Mouse (Mus musculus) cerebellum, adult 2 months (tissue): ENCODE measurements at regions not wholly inside any gene's neighbourhood (a gene's known extent, or its start where the extent isn't known, plus 50 kb on each side); places are given as distances from the start of the nearest gene placed in this dataset.

Experiments used
- CTCF ChIP-seq: fragments of 200-500 bp; IDR thresholded peaks from 2 replicates; pipeline ENCODE4 v1.5.1; 2011; ENCODE audit warnings: low read depth, mild to moderate bottlenecking, control low read depth, low read length, moderate library complexity, borderline replicate concordance; ENCODE audit not compliant: insufficient read depth
- POLR2A ChIP-seq: fragments of 200-500 bp; IDR thresholded peaks from 2 replicates; pipeline ENCODE4 v1.6.1; 2011; ENCODE audit warnings: low read length, control low read depth, borderline replicate concordance; ENCODE audit not compliant: insufficient read depth

DNA sequence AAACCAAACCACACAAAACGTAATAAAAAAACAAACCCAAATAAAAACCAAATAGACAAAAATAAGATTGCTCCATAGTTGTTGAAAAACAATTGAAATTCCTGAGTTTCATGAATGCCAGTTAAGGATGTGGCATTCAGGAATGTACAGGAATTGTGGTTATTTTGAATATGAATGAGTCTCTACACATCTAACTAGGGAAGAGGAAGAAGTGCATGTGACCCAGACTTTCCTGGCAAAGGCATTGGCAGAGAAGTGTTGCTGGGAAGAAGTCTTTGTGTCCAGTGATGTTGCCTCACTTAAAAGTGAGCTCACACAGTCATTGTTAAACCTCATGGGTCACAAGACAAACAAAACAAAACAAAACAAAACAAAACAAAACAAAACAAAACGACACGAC lies 538.7 kb downstream of the Olfm4 start:
- TF ChIP-seq POLR2A, result no peak
- TF ChIP-seq CTCF, result no peak
